Mouse (Mus musculus) ES-E14 (cell line): ENCODE data around the gene Spats2l. TPM values are rescaled to one million over a fixed set of nuclear protein-coding genes. Genes with fewer than 3 reads are reported as not detected.

Experiments used
- DNase-seq: peaks from one replicate; pipeline ENCODE4 v3.0.0-alpha.2; 2013; ENCODE audit warnings: low read depth, low spot score
- H3K27ac ChIP-seq: 2 replicates; pipeline ENCODE4 v1.5.1; 2012; ENCODE audit warnings: low read depth, mild to moderate bottlenecking, low read length, moderate library complexity, mixed read lengths; ENCODE audit not compliant: poor library complexity, insufficient read depth, severe bottlenecking
- H3K36me3 ChIP-seq: 2 replicates; pipeline ENCODE4 v1.6.1; 2012; ENCODE audit warnings: mild to moderate bottlenecking, low read length, moderate library complexity, mixed read lengths; ENCODE audit not compliant: control insufficient read depth, poor library complexity, insufficient read depth, severe bottlenecking
- H3K4me1 ChIP-seq, 2 experiments: fragments of 150-350 bp in 1 of 2; sonication (generic) in 1 of 2; 2 replicates each; pipeline ENCODE4 v1.6.1; 2012; ENCODE audit warnings: low read length in 2 of 2, mild to moderate bottlenecking in 1 of 2, mixed read lengths in 1 of 2; ENCODE audit not compliant: control insufficient read depth in 2 of 2, insufficient read depth in 2 of 2, poor library complexity in 1 of 2
- H3K4me3 ChIP-seq, 2 experiments: fragments of 150-350 bp in 1 of 2; sonication (generic) in 1 of 2; 2 replicates each; pipeline ENCODE4 v1.5.1; 2012; ENCODE audit warnings: low read length in 2 of 2, low read depth in 1 of 2, mild to moderate bottlenecking in 1 of 2, mixed read lengths in 1 of 2; ENCODE audit not compliant: insufficient read depth in 1 of 2, poor library complexity in 1 of 2, severe bottlenecking in 1 of 2
- H3K9ac ChIP-seq: 2 replicates; pipeline ENCODE4 v1.6.1; 2012; ENCODE audit warnings: low read depth, mild to moderate bottlenecking, low read length, mixed read lengths; ENCODE audit not compliant: poor library complexity, insufficient read depth, severe bottlenecking
- H3K9me3 ChIP-seq: fragments of 150-350 bp; sonication (generic); 2 replicates; pipeline ENCODE4 v1.6.1; 2012; ENCODE audit warnings: low read depth, mild to moderate bottlenecking, low read length; ENCODE audit not compliant: control insufficient read depth, insufficient read depth
- CHD2 ChIP-seq: IDR thresholded peaks from 2 replicates; pipeline ENCODE4 v1.6.1; 2014; ENCODE audit warnings: mild to moderate bottlenecking, low read depth, low read length, inconsistent platforms
- HCFC1 ChIP-seq: IDR thresholded peaks from 2 replicates; pipeline ENCODE4 v1.6.1; 2012; ENCODE audit warnings: low read length, inconsistent platforms, borderline replicate concordance; ENCODE audit not compliant: insufficient read depth
- MAFK ChIP-seq: IDR thresholded peaks from 2 replicates; pipeline ENCODE4 v1.6.1; 2014; ENCODE audit warnings: mild to moderate bottlenecking, low read depth, low read length, inconsistent platforms; ENCODE audit not compliant: insufficient read depth
- ZC3H11A ChIP-seq: IDR thresholded peaks from 2 replicates; pipeline ENCODE4 v1.6.1; 2012; ENCODE audit warnings: low read depth, mild to moderate bottlenecking, inconsistent platforms, low read length, borderline replicate concordance
- ZNF384 ChIP-seq: IDR thresholded peaks from 2 replicates; pipeline ENCODE4 v1.6.1; 2012; ENCODE audit warnings: low read depth, low read length, inconsistent platforms
- in situ Hi-C, 2 experiments: fragments of 600-800 bp; cut with MboI; formaldehyde crosslinking; loops; one replicate each; pipeline ENCODE4 v1.15.1; 2025; ENCODE audit warnings: low sequenced_read_pairs in 2 of 2, inconsistent platforms in 1 of 2; ENCODE audit not compliant: unreplicated experiment in 2 of 2
- total RNA-seq: library from RNA; depleted of rRNA; stranded (reverse); fragments of 300-350 nt; gene quantifications from 2 replicates; pipeline ENCODE4 v1.2.3, GENCODE M21; 2012

The Spats2l gene
- total RNA-seq, 1 experiment, result 2.3 TPM

DNA sequence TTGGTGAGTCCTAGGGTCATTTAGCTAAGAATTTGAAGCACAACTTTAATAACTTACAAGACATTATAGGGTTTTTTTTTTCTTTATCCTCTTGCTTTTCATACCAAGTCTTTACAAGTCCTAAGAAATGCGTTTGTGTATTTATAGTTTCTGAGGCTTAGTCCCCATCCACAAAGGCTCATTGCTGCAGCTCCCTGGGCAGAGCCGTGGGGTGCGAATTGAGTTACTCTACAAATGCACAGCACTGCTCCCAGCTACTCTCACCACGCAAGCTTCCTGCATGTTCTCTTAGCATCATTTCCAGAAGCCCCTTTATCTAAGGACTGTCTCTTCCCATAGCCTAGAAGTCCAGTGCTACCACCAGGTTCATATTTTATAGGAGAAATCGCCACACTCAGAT, 175.8 kb downstream of the Spats2l start:
- no peak for DNase-seq
- no peaks in the 10 kb centered on the region for H3K9me3 ChIP-seq
- TF ChIP-seq CHD2 (no peak), HCFC1 (no peak), ZNF384 (no peak), ZC3H11A (no peak), MAFK (no peak)
- peaks cover 0 to 3% of the 10 kb centered on the region in 2 experiments; a peak in 1 of 4 replicates for H3K4me1 ChIP-seq
- no peak overlapping the region for H3K27ac ChIP-seq
- H3K4me3 ChIP-seq, result no peak overlapping the region
- no peaks in the 10 kb centered on the region for H3K36me3 ChIP-seq
- H3K9ac ChIP-seq, result no peak overlapping the region
- in situ Hi-C loops, result loop anchor here in 1 of 2 experiments (10.0 kb wide), 1 partner anchor 525 kb away; no protein-coding TSS in a partner anchor

DNA sequence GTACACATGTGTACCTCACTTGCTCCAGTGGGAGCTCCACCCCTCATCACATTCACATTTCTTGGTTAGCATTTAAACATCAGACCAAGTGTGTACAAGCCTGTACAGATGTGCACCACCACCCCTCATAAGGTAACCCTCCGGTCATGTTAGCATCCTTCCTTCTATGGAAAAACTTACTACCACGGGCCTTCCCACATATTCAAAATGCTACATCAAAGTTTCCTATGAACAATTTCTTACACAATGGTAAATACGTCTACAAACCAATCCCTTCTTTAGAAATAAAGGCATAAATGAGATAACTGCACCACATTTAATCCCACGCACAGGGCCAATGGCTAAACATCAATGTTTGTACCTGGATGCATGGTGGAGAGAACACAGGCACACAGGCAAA, 178.5 kb downstream of the Spats2l start:
- no peak overlapping the region for H3K9ac ChIP-seq
- no peak for TF ChIP-seq ZC3H11A
- no peak for TF ChIP-seq MAFK
- TF ChIP-seq HCFC1, result no peak
- TF ChIP-seq ZNF384, result no peak
- no peak for TF ChIP-seq CHD2
- H3K27ac ChIP-seq, result no peak overlapping the region
- no peak for DNase-seq
- H3K4me1 ChIP-seq, result peaks cover 0 to under 1% of the 10 kb centered on the region in 2 experiments; a peak in 1 of 4 replicates
- peaks cover 4% of the 10 kb centered on the region; the same call in 1 of the 2 replicates for H3K36me3 ChIP-seq
- in situ Hi-C loops, result loop anchor here in 1 of 2 experiments (10.0 kb wide), 1 partner anchor 528 kb away; no protein-coding TSS in a partner anchor
- H3K9me3 ChIP-seq, result no peaks in the 10 kb centered on the region
- no peak overlapping the region for H3K4me3 ChIP-seq

DNA sequence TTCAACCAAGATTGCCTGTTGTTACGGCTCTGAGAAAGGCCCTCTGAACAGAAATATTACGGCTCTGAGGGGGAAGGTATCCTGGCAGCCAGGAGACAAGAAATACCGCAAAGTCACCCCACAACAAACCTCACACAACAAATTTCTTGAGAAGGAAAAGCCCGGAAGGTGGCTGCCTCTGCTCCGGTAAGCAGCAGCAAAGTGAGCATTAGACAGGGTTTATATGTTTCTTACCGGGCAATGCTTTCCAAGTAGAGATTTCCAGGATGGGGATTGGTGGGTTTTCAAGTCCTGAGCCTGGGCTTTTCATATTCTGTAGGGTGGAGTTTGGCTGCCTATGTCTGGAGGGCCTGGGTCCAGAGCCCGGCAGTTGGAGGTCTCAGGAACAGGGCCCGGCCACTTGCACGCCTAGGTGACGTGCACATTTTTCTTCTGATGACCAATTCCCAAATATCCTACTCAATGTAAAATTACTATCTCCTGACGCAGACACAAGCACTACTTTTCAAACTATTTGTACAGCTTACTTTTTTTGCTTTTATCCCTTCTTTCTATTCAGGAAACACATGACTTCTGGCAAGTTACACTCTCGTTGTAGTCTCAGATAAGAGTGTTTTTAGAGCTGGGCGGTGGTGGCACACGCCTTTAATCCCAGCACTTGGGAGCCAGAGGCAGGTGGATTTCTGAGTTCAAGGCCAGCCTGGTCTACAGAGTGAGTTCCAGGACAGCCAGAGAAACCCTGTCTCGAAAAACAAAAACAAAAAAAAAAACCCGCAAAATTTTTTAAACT, 179.8 kb downstream of the Spats2l start:
- Histone ChIP-seq H3K9ac (no peak overlapping the region), H3K4me3 (no peak overlapping the region), H3K36me3 (peaks cover 4% of the 10 kb centered on the region; the same call in 1 of the 2 replicates), H3K4me1 (no peaks in the 10 kb centered on the region), H3K27ac (no peak overlapping the region), H3K9me3 (no peaks in the 10 kb centered on the region)
- no peak for DNase-seq
- no peak for TF ChIP-seq MAFK
- no peak for TF ChIP-seq ZC3H11A
- TF ChIP-seq ZNF384, result no peak
- TF ChIP-seq HCFC1, result no peak
- TF ChIP-seq CHD2, result no peak
- in situ Hi-C loops, result loop anchor here in 1 of 2 experiments (10.0 kb wide), 1 partner anchor 529 kb away; no protein-coding TSS in a partner anchor

DNA sequence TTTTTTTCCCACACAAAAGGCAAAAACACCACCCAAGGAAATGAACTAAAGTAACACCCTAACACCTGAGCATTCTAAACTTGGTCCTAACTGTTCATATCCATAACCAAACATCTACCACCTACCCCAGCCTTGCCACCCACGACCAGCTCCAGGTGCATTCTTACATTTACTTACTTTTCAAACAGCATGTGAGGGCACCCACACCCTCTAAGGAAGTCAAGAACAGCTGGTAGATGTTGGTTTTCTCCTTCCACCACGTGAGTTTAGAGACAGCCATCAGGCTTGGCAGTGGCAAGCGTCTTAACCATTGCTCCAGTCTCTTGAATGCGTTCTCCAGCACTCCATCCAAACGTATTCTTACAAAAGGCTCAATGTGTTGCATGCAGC, 180.4 kb downstream of the Spats2l start:
- Histone ChIP-seq H3K36me3 (peaks cover 4% of the 10 kb centered on the region; the same call in 1 of the 2 replicates), H3K9ac (no peak overlapping the region), H3K4me1 (no peaks in the 10 kb centered on the region), H3K4me3 (no peak overlapping the region), H3K9me3 (no peaks in the 10 kb centered on the region), H3K27ac (no peak overlapping the region)
- TF ChIP-seq HCFC1, result no peak
- TF ChIP-seq MAFK, result no peak
- TF ChIP-seq ZNF384, result no peak
- DNase-seq, result no peak
- in situ Hi-C loops, result loop anchor here in 1 of 2 experiments (10.0 kb wide), 1 partner anchor 530 kb away; no protein-coding TSS in a partner anchor

DNA sequence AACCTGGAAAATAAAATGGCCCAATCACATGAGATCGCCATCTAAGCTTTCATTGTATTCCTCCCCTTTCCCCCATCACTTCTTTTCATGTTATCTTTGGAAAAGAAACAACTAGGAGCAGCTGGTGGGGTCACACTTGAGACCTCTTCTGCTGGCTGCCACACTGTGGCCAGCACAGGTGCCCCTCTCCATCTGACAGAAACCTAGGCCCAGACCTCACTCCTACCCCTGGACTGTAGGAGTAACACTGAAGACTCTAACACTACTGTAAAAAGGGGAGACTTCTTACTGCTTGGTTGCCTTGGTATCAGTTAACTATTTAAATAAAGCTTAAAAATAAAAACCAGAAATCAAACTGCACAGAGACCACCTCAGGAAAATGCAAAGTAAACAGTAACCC, 181.8 kb downstream of the Spats2l start:
- no peak overlapping the region for H3K9ac ChIP-seq
- H3K36me3 ChIP-seq, result peaks cover 4% of the 10 kb centered on the region; the same call in 1 of the 2 replicates
- in situ Hi-C loops, result loop anchor here in 1 of 2 experiments (10.0 kb wide), 1 partner anchor 531 kb away; no protein-coding TSS in a partner anchor
- H3K4me1 ChIP-seq, result no peaks in the 10 kb centered on the region
- no peak for TF ChIP-seq MAFK
- no peak for TF ChIP-seq ZNF384
- no peak for TF ChIP-seq CHD2
- TF ChIP-seq HCFC1, result no peak
- TF ChIP-seq ZC3H11A, result no peak
- DNase-seq, result no peak
- no peak overlapping the region for H3K4me3 ChIP-seq
- H3K9me3 ChIP-seq, result no peaks in the 10 kb centered on the region
- no peak overlapping the region for H3K27ac ChIP-seq
